Mouse (Mus musculus) ES-E14 (cell line): ENCODE data around the gene Oxnad1. TPM values are rescaled to one million over a fixed set of nuclear protein-coding genes. Genes with fewer than 3 reads are reported as not detected.
"Not testable (repeated sequence)": the region's sequence is repeated elsewhere in the genome, so short reads cannot be mapped to it uniquely, and the experiment has no call there.

ENCODE experiments used
- DNase-seq: peaks from one replicate; pipeline ENCODE4 v3.0.0-alpha.2; 2013; ENCODE audit warnings: low read depth, low spot score
- H3K27ac ChIP-seq: 2 replicates; pipeline ENCODE4 v1.5.1; 2012; ENCODE audit warnings: low read depth, mild to moderate bottlenecking, low read length, moderate library complexity, mixed read lengths; ENCODE audit not compliant: poor library complexity, insufficient read depth, severe bottlenecking
- H3K36me3 ChIP-seq: 2 replicates; pipeline ENCODE4 v1.6.1; 2012; ENCODE audit warnings: mild to moderate bottlenecking, low read length, moderate library complexity, mixed read lengths; ENCODE audit not compliant: control insufficient read depth, poor library complexity, insufficient read depth, severe bottlenecking
- H3K4me1 ChIP-seq, 2 experiments: fragments of 150-350 bp in 1 of 2; sonication (generic) in 1 of 2; 2 replicates each; pipeline ENCODE4 v1.6.1; 2012; ENCODE audit warnings: low read length in 2 of 2, mild to moderate bottlenecking in 1 of 2, mixed read lengths in 1 of 2; ENCODE audit not compliant: control insufficient read depth in 2 of 2, insufficient read depth in 2 of 2, poor library complexity in 1 of 2
- H3K4me3 ChIP-seq, 2 experiments: fragments of 150-350 bp in 1 of 2; sonication (generic) in 1 of 2; 2 replicates each; pipeline ENCODE4 v1.5.1; 2012; ENCODE audit warnings: low read length in 2 of 2, low read depth in 1 of 2, mild to moderate bottlenecking in 1 of 2, mixed read lengths in 1 of 2; ENCODE audit not compliant: insufficient read depth in 1 of 2, poor library complexity in 1 of 2, severe bottlenecking in 1 of 2
- H3K9ac ChIP-seq: 2 replicates; pipeline ENCODE4 v1.6.1; 2012; ENCODE audit warnings: low read depth, mild to moderate bottlenecking, low read length, mixed read lengths; ENCODE audit not compliant: poor library complexity, insufficient read depth, severe bottlenecking
- H3K9me3 ChIP-seq: fragments of 150-350 bp; sonication (generic); 2 replicates; pipeline ENCODE4 v1.6.1; 2012; ENCODE audit warnings: low read depth, mild to moderate bottlenecking, low read length; ENCODE audit not compliant: control insufficient read depth, insufficient read depth
- CHD2 ChIP-seq: IDR thresholded peaks from 2 replicates; pipeline ENCODE4 v1.6.1; 2014; ENCODE audit warnings: mild to moderate bottlenecking, low read depth, low read length, inconsistent platforms
- HCFC1 ChIP-seq: IDR thresholded peaks from 2 replicates; pipeline ENCODE4 v1.6.1; 2012; ENCODE audit warnings: low read length, inconsistent platforms, borderline replicate concordance; ENCODE audit not compliant: insufficient read depth
- MAFK ChIP-seq: IDR thresholded peaks from 2 replicates; pipeline ENCODE4 v1.6.1; 2014; ENCODE audit warnings: mild to moderate bottlenecking, low read depth, low read length, inconsistent platforms; ENCODE audit not compliant: insufficient read depth
- ZC3H11A ChIP-seq: IDR thresholded peaks from 2 replicates; pipeline ENCODE4 v1.6.1; 2012; ENCODE audit warnings: low read depth, mild to moderate bottlenecking, inconsistent platforms, low read length, borderline replicate concordance
- ZNF384 ChIP-seq: IDR thresholded peaks from 2 replicates; pipeline ENCODE4 v1.6.1; 2012; ENCODE audit warnings: low read depth, low read length, inconsistent platforms
- in situ Hi-C, 2 experiments: fragments of 600-800 bp; cut with MboI; formaldehyde crosslinking; loops; one replicate each; pipeline ENCODE4 v1.15.1; 2025; ENCODE audit warnings: low sequenced_read_pairs in 2 of 2, inconsistent platforms in 1 of 2; ENCODE audit not compliant: unreplicated experiment in 2 of 2
- total RNA-seq: library from RNA; depleted of rRNA; stranded (reverse); fragments of 300-350 nt; gene quantifications from 2 replicates; pipeline ENCODE4 v1.2.3, GENCODE M21; 2012

The Oxnad1 gene
- total RNA-seq, 1 experiment: 44.0 TPM

DNA sequence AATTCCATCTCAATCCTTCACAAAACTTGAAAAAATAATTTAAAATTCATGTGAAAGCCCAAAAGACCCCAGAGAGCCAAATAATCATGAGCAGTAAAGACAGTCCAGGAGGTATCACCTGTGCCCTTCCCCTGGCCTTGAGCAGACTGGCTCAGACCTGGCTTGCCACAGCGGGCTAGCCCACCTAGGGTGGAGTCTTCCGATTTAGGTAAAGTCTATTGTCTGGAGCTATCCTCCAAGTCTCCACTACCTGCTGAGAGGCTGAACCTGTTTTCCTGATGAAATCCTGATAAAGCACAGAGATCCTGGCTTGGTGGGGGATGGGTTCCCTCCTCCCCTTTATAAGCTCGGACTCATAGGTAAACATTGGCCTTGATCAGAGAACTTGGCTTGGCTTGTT, 39.1 kb downstream of the Oxnad1 start:
- in situ Hi-C loops: no loop called here
- H3K9me3 ChIP-seq: no peaks in the 10 kb centered on the region
- TF ChIP-seq ZNF384: no peak
- TF ChIP-seq ZC3H11A: no peak
- no peak for TF ChIP-seq HCFC1
- peak; percentile 50; the same call in 1 of the 2 replicates for TF ChIP-seq CHD2
- no peak for TF ChIP-seq MAFK
- H3K27ac ChIP-seq: peak overlapping the region; percentile 96
- no peak overlapping the region for H3K4me3 ChIP-seq
- DNase-seq: peak; percentile 62
- H3K4me1 ChIP-seq: peaks cover 8 to 21% of the 10 kb centered on the region in 2 experiments
- H3K36me3 ChIP-seq: no peaks in the 10 kb centered on the region
- no peak overlapping the region for H3K9ac ChIP-seq

DNA sequence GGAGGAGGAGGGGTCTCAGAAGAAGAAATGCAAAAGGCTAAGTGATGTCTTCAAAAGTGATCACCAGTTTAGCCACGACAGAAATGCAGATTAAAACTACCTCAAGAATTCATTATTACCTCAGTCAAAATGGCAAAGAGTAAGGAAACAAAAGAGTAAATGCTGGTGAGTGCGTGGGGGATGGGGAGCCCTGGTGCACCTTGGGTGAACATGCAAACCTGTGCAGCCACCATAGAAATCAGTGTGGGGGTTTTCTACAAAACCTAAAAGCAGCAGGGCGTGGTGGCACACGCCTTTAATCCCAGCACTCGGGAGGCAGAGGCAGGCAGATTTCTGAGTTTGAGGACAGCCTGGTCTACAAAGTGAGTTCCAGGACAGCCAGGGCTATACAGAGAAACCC, 40.1 kb downstream of the Oxnad1 start:
- in situ Hi-C loops: not testable (repeated sequence)

DNA sequence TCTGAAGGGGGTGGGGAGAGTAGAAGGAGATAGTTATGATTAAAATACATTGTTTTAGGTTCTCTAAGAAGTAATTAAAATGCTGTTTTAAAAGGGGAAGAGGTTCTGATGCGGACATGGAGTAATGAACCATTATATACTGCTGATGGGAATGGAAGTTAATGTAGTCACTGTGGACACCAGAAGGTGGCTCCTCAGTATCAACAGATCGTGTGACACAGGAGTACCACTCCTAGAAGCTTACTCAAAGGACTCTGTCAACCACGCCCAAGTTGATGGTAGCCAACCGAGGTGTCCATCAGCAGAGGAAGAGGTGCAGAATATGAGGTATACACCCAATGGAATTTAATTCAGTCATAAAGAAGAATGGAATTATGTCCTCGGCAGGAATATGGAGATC, 43.2 kb downstream of the Oxnad1 start:
- Histone ChIP-seq H3K4me3 (no peak overlapping the region), H3K9me3 (no peaks in the 10 kb centered on the region), H3K4me1 (peaks cover 10 to 11% of the 10 kb centered on the region in 2 experiments), H3K36me3 (no peaks in the 10 kb centered on the region), H3K27ac (no peak overlapping the region), H3K9ac (no peak overlapping the region)
- in situ Hi-C loops: no loop called here
- no peak for DNase-seq
- TF ChIP-seq ZC3H11A: no peak
- TF ChIP-seq MAFK: no peak
- TF ChIP-seq HCFC1: no peak
- TF ChIP-seq ZNF384: no peak
- no peak for TF ChIP-seq CHD2

More for the DNA sequence above, 40.1 kb downstream of the Oxnad1 start:
- not testable (repeated sequence) for DNase-seq, H3K9me3 ChIP-seq, H3K4me3 ChIP-seq, H3K9ac ChIP-seq, H3K36me3 ChIP-seq
- Histone ChIP-seq H3K27ac (peak overlapping the region; percentile 96), H3K4me1 (peaks cover 8 to 21% of the 10 kb centered on the region in 2 experiments)

DNA sequence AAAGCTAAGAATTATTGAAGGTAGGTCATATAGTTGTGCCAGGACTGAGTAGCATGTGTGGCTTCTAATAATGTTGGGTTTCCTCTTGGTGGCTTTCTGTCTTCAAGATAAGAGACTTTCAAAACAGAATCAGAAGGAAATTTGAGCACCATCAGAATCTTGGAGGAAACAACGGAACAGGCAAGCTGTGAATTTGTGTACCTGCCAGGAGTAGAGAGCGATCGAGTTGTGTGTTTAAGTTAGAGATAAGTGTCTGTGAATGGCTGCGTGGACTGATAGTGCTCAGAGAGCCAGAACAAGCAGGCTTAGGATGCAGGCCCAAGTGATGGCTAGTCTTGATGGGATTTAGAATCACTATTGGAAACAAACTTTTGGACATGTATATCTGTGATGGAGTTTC, 46.7 kb downstream of the Oxnad1 start:
- H3K4me1 ChIP-seq: peaks cover 7 to 17% of the 10 kb centered on the region in 2 experiments
- H3K27ac ChIP-seq: no peak overlapping the region
- in situ Hi-C loops: no loop called here
- H3K36me3 ChIP-seq: no peaks in the 10 kb centered on the region
- no peak overlapping the region for H3K4me3 ChIP-seq
- no peak for DNase-seq
- no peak overlapping the region for H3K9ac ChIP-seq
- TF ChIP-seq CHD2 (no peak), ZC3H11A (no peak), ZNF384 (no peak), MAFK (no peak), HCFC1 (no peak)
- no peaks in the 10 kb centered on the region for H3K9me3 ChIP-seq

DNA sequence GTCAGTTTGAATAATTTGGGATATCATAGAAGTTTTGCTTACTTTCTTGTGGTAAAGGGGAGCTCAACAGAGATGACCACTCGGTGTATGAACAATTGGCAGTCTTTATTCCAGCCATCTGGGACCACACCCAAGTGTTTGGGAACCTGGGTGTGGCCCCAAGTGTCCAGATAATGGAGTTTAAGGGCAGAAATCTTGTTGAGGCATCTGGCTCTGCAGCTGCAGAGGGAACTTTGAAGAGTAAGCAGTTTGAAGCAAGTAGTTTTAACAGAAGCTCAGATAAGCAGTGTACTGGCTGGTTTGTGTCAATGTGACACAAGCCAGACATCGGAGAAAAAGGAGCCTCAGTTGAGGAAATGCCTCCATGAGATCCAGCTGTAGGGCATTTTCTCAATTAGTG, 49.1 kb downstream of the Oxnad1 start:
- Histone ChIP-seq H3K36me3 (no peaks in the 10 kb centered on the region), H3K4me1 (peaks cover 7 to 15% of the 10 kb centered on the region in 2 experiments), H3K9me3 (no peaks in the 10 kb centered on the region), H3K4me3 (0 out of 4 replicates have a peak overlapping the region, but pooled peaks of 1 of the 2 experiments have one; percentile 8), H3K27ac (no peak overlapping the region; the same call in 1 of the 2 replicates), H3K9ac (no peak overlapping the region)
- TF ChIP-seq HCFC1 (no peak), MAFK (0 out of 2 replicates have a peak, but pooled peaks have one; percentile 15), ZNF384 (no peak)
- in situ Hi-C loops: no loop called here
- no peak for DNase-seq

DNA sequence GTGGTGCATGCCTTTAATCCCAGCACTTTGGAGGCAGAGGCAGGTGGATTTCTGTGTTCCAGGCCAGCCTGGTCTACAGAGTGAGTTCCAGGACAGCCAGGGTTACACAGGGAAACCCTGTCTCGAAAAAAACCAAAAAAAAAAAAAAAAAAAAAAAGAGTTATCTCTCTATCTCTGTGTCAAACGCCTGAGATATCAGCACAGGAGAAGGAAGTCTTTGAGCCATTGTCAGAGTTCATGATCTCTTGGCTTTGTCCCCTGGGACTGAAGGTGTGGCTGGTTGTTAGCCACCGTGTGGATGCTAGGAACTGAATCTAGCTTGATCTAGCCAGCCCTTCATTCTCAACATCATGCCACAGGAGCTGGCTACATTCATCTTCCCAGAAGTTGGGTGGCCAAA, 51.3 kb downstream of the Oxnad1 start:
- H3K4me1 ChIP-seq: peaks cover 9 to 15% of the 10 kb centered on the region in 2 experiments
- H3K9ac ChIP-seq, H3K27ac ChIP-seq, H3K36me3 ChIP-seq, H3K4me3 ChIP-seq, DNase-seq, H3K9me3 ChIP-seq, in situ Hi-C loops: not testable (repeated sequence)
